8 mouse cellular contexts compared by ENCODE assay signal in genomic region chr11:98754621-98755181, GRCm38 (mm10). TPM values are rescaled to one million over a fixed set of nuclear protein-coding genes. Genes with fewer than 3 reads are reported as not detected.
DNase-seq lines count a peak whose midpoint lies in the region; ATAC-seq and TF ChIP-seq lines count a peak whose summit lies in the region.

No protein-coding gene starts in this region.

- WGBS in intestine, embryonic 14.5 days: 21% methylated on average over 7 of the region's 7 CpGs
- 19% methylated on average over 7 of the region's 7 CpGs for WGBS in liver, embryonic 11.5 days
- WGBS in midbrain, postnatal 0 days: 19% methylated on average over 7 of the region's 7 CpGs
- 20% methylated on average over 7 of the region's 7 CpGs for WGBS in stomach, embryonic 14.5 days

- no peaks in the 10 kb centered on the region for H3K27me3 ChIP-seq in intestine, embryonic 14.5 days (replicated peaks; ENCODE audit: control insufficient read depth, insufficient read depth, low read length)
- no peaks in the 10 kb centered on the region for H3K27me3 ChIP-seq in liver, embryonic 11.5 days (replicated peaks; ENCODE audit: control insufficient read depth, insufficient read depth, low read length)
- H3K27me3 ChIP-seq in midbrain, postnatal 0 days (ENCODE audit: insufficient read depth, low read length): no peaks in the 10 kb centered on the region
- H3K27me3 ChIP-seq in stomach, embryonic 14.5 days (ENCODE audit: control insufficient read depth, insufficient read depth, low read length): no peaks in the 10 kb centered on the region

- no peak overlapping the region for H3K4me3 ChIP-seq in intestine, embryonic 14.5 days (ENCODE audit: low read depth, low read length)
- no peak overlapping the region for H3K4me3 ChIP-seq in liver, embryonic 11.5 days (ENCODE audit: low read depth, low read length)
- no peak overlapping the region for H3K4me3 ChIP-seq in midbrain, postnatal 0 days (ENCODE audit: low read depth, low read length)
- H3K4me3 ChIP-seq in stomach, embryonic 14.5 days (ENCODE audit: low read depth, low read length): no peak overlapping the region

- peaks cover 56% of the 10 kb centered on the region for H3K4me1 ChIP-seq in intestine, embryonic 14.5 days (replicated peaks; ENCODE audit: control insufficient read depth, insufficient read depth, low read length)
- H3K4me1 ChIP-seq in liver, embryonic 11.5 days (replicated peaks; ENCODE audit: control insufficient read depth, insufficient read depth, low read length): peaks cover 73% of the 10 kb centered on the region
- H3K4me1 ChIP-seq in midbrain, postnatal 0 days (ENCODE audit: insufficient read depth, low read length): peaks cover 21% of the 10 kb centered on the region
- H3K4me1 ChIP-seq in stomach, embryonic 14.5 days (ENCODE audit: control insufficient read depth, insufficient read depth, low read length): peaks cover 45% of the 10 kb centered on the region

- 0 out of 2 replicates have a peak, but pooled peaks have one; percentile 13 for ATAC-seq in intestine, embryonic 14.5 days (replicated peaks; ENCODE audit: low FRiP score, low TSS enrichment, low read depth)
- peak; percentile 37 for ATAC-seq in liver, embryonic 11.5 days (replicated peaks; ENCODE audit: low FRiP score)
- peak; percentile 42 for ATAC-seq in midbrain, postnatal 0 days (ENCODE audit: low FRiP score)
- ATAC-seq in stomach, embryonic 14.5 days (ENCODE audit: insufficient number of reproducible peaks, insufficient read depth, low FRiP score, low read depth): peak; percentile 33; the same call in 1 of the 2 replicates

- TF ChIP-seq CTCF in midbrain, postnatal 0 days (IDR thresholded peaks at IDR 0.05): peak; percentile 98

- DNase-seq in urinary bladder, adult 2 months (ENCODE audit: low spot score): peak; percentile 56
- no peak for DNase-seq in urinary bladder, postnatal 10 days (ENCODE audit: low spot score)
- peak; percentile 79 for DNase-seq in cerebellum, adult 9-11 months
- peak; percentile 82 for DNase-seq in gastrocnemius, postnatal 14 days
- DNase-seq in intestine, embryonic 14.5 days (ENCODE audit: low spot score): peak; percentile 90
- peak; percentile 80 for DNase-seq in liver, embryonic 11.5 days (ENCODE audit: low spot score)
- peak; percentile 85 for DNase-seq in midbrain, postnatal 0 days (ENCODE audit: low spot score)

- H3K9me3 ChIP-seq in intestine, embryonic 14.5 days (ENCODE audit: control insufficient read depth, low read length): no peaks in the 10 kb centered on the region
- no peaks in the 10 kb centered on the region for H3K9me3 ChIP-seq in liver, embryonic 11.5 days (ENCODE audit: control insufficient read depth, low read length)
- no peaks in the 10 kb centered on the region for H3K9me3 ChIP-seq in midbrain, postnatal 0 days (ENCODE audit: low read length)
- no peaks in the 10 kb centered on the region for H3K9me3 ChIP-seq in stomach, embryonic 14.5 days (ENCODE audit: control insufficient read depth, low read depth, low read length)

- no peak overlapping the region for H3K9ac ChIP-seq in intestine, embryonic 14.5 days (ENCODE audit: low read length)
- peak overlapping the region; percentile 60 for H3K9ac ChIP-seq in liver, embryonic 11.5 days (ENCODE audit: low read depth, low read length)
- no peak overlapping the region for H3K9ac ChIP-seq in midbrain, postnatal 0 days (replicated peaks; ENCODE audit: low read length, poor library complexity, severe bottlenecking)
- no peak overlapping the region for H3K9ac ChIP-seq in stomach, embryonic 14.5 days (replicated peaks; ENCODE audit: low read depth, low read length)

- H3K4me2 ChIP-seq in intestine, embryonic 14.5 days (ENCODE audit: low read length): no peak overlapping the region
- H3K4me2 ChIP-seq in liver, embryonic 11.5 days: peak overlapping the region; percentile 49
- H3K4me2 ChIP-seq in midbrain, postnatal 0 days (ENCODE audit: low read depth, low read length, poor library complexity, severe bottlenecking): no peak overlapping the region
- H3K4me2 ChIP-seq in stomach, embryonic 14.5 days (replicated peaks; ENCODE audit: low read depth, low read length): no peak overlapping the region

- peaks cover 47% of the 10 kb centered on the region for H3K36me3 ChIP-seq in intestine, embryonic 14.5 days (ENCODE audit: control insufficient read depth, insufficient read depth, low read length)
- H3K36me3 ChIP-seq in liver, embryonic 11.5 days (ENCODE audit: control insufficient read depth, insufficient read depth, low read length): peaks cover 16% of the 10 kb centered on the region; the same call in 1 of the 2 replicates
- H3K36me3 ChIP-seq in midbrain, postnatal 0 days (ENCODE audit: insufficient read depth, low read length): peaks cover 20% of the 10 kb centered on the region
- peaks cover 30% of the 10 kb centered on the region for H3K36me3 ChIP-seq in stomach, embryonic 14.5 days (ENCODE audit: control insufficient read depth, insufficient read depth, low read length)

- intact Hi-C loops in gastrocnemius, postnatal 14 days (cut with DNase I; ENCODE audit: low total_unique reads): no loop called here

- H3K27ac ChIP-seq in intestine, embryonic 14.5 days (ENCODE audit: low read depth): peak overlapping the region; percentile 54; the same call in 1 of the 2 replicates
- peak overlapping the region; percentile 83 for H3K27ac ChIP-seq in liver, embryonic 11.5 days (ENCODE audit: low read depth, low read length)
- peak overlapping the region; percentile 74 for H3K27ac ChIP-seq in midbrain, postnatal 0 days (ENCODE audit: low read depth, low read length)
- peak overlapping the region; percentile 10; the same call in 1 of the 2 replicates for H3K27ac ChIP-seq in stomach, embryonic 14.5 days (ENCODE audit: low read length)

RNA-seq across cellular contexts. Expression of gene Thra, which starts 14.3 kb away (rescaled TPM):
- 62.2 and 88.1 TPM in 2 replicates for polyA plus RNA-seq in urinary bladder, adult 2 months (2012; rRNA removed)
- total RNA-seq in gastrocnemius, postnatal 14 days (2021): 100 to 1,000 TPM in 1 of 2 experiments, 10 to 100 TPM in 1; 91.8 to 106 TPM
- 60.7 and 63.8 TPM in 2 replicates for polyA plus RNA-seq in intestine, embryonic 14.5 days (2014; fragmentation: Nextera tagmentation; extraction: Ambion mirVana)
- 26.6 and 31.6 TPM in 2 replicates for polyA plus RNA-seq in liver, embryonic 11.5 days (2014; fragmentation: Nextera tagmentation; extraction: Ambion mirVana)
- 774 and 843 TPM in 2 replicates for total RNA-seq in midbrain, postnatal 0 days (2014; rRNA removed)
- polyA plus RNA-seq in midbrain, postnatal 0 days (2015; fragmentation: Nextera tagmentation; extraction: Ambion mirVana): 165 and 182 TPM in 2 replicates
- 61.4 and 62.9 TPM in 2 replicates for polyA plus RNA-seq in stomach, embryonic 14.5 days (2014; fragmentation: Nextera tagmentation; extraction: Ambion mirVana)

RNA-seq across cellular contexts. Expression of gene Nr1d1, which starts 20.4 kb away (rescaled TPM):
- polyA plus RNA-seq in urinary bladder, adult 2 months (2012; rRNA removed): 119 and 219 TPM in 2 replicates
- total RNA-seq in gastrocnemius, postnatal 14 days (2021): 10 to 100 TPM; 27.3 to 64.6 TPM
- polyA plus RNA-seq in intestine, embryonic 14.5 days (2014; fragmentation: Nextera tagmentation; extraction: Ambion mirVana): 2.5 and 2.8 TPM in 2 replicates
- polyA plus RNA-seq in liver, embryonic 11.5 days (2014; fragmentation: Nextera tagmentation; extraction: Ambion mirVana): 2.1 and 2.7 TPM in 2 replicates
- 7.1 and 11.0 TPM in 2 replicates for total RNA-seq in midbrain, postnatal 0 days (2014; rRNA removed)
- 12.3 and 14.3 TPM in 2 replicates for polyA plus RNA-seq in midbrain, postnatal 0 days (2015; fragmentation: Nextera tagmentation; extraction: Ambion mirVana)
- polyA plus RNA-seq in stomach, embryonic 14.5 days (2014; fragmentation: Nextera tagmentation; extraction: Ambion mirVana): 1.7 and 2.3 TPM in 2 replicates

RNA-seq across cellular contexts. Expression of gene Med24, which starts 25.5 kb away (rescaled TPM):
- polyA plus RNA-seq in urinary bladder, adult 2 months (2012; rRNA removed): 29.6 and 32.8 TPM in 2 replicates
- total RNA-seq in gastrocnemius, postnatal 14 days (2021): 10 to 100 TPM; 40.3 to 42.0 TPM
- 43.0 and 48.0 TPM in 2 replicates for polyA plus RNA-seq in intestine, embryonic 14.5 days (2014; fragmentation: Nextera tagmentation; extraction: Ambion mirVana)
- 61.9 and 63.6 TPM in 2 replicates for polyA plus RNA-seq in liver, embryonic 11.5 days (2014; fragmentation: Nextera tagmentation; extraction: Ambion mirVana)
- total RNA-seq in midbrain, postnatal 0 days (2014; rRNA removed): 66.6 and 81.2 TPM in 2 replicates
- polyA plus RNA-seq in midbrain, postnatal 0 days (2015; fragmentation: Nextera tagmentation; extraction: Ambion mirVana): 52.2 and 59.8 TPM in 2 replicates
- 39.9 and 41.0 TPM in 2 replicates for polyA plus RNA-seq in stomach, embryonic 14.5 days (2014; fragmentation: Nextera tagmentation; extraction: Ambion mirVana)

RNA-seq across cellular contexts. Expression of gene Msl1, which starts 40.6 kb away (rescaled TPM):
- polyA plus RNA-seq in urinary bladder, adult 2 months (2012; rRNA removed): 57.0 and 58.7 TPM in 2 replicates
- total RNA-seq in gastrocnemius, postnatal 14 days (2021): 10 to 100 TPM; 49.0 to 55.3 TPM
- 17.5 and 19.1 TPM in 2 replicates for polyA plus RNA-seq in intestine, embryonic 14.5 days (2014; fragmentation: Nextera tagmentation; extraction: Ambion mirVana)
- polyA plus RNA-seq in liver, embryonic 11.5 days (2014; fragmentation: Nextera tagmentation; extraction: Ambion mirVana): 14.8 and 17.7 TPM in 2 replicates
- total RNA-seq in midbrain, postnatal 0 days (2014; rRNA removed): 88.3 and 107 TPM in 2 replicates
- 22.3 and 25.8 TPM in 2 replicates for polyA plus RNA-seq in midbrain, postnatal 0 days (2015; fragmentation: Nextera tagmentation; extraction: Ambion mirVana)
- 21.6 and 22.3 TPM in 2 replicates for polyA plus RNA-seq in stomach, embryonic 14.5 days (2014; fragmentation: Nextera tagmentation; extraction: Ambion mirVana)

RNA-seq across cellular contexts. Expression of gene Casc3, which starts 50.0 kb away (rescaled TPM):
- 24.7 and 29.5 TPM in 2 replicates for polyA plus RNA-seq in urinary bladder, adult 2 months (2012; rRNA removed)
- total RNA-seq in gastrocnemius, postnatal 14 days (2021): 10 to 100 TPM; 20.1 to 21.5 TPM
- 34.5 and 37.3 TPM in 2 replicates for polyA plus RNA-seq in intestine, embryonic 14.5 days (2014; fragmentation: Nextera tagmentation; extraction: Ambion mirVana)
- polyA plus RNA-seq in liver, embryonic 11.5 days (2014; fragmentation: Nextera tagmentation; extraction: Ambion mirVana): 34.8 and 35.6 TPM in 2 replicates
- total RNA-seq in midbrain, postnatal 0 days (2014; rRNA removed): 29.4 and 32.2 TPM in 2 replicates
- polyA plus RNA-seq in midbrain, postnatal 0 days (2015; fragmentation: Nextera tagmentation; extraction: Ambion mirVana): 34.0 and 39.7 TPM in 2 replicates
- polyA plus RNA-seq in stomach, embryonic 14.5 days (2014; fragmentation: Nextera tagmentation; extraction: Ambion mirVana): 33.7 and 35.1 TPM in 2 replicates

Comparison
In these comparisons a context has a peak if more than half of its experiments do, and no peak if none do; other contexts are left out.
1. H3K27ac ChIP-seq: peak in every context shown above with its lines; median percentile 83 in liver, embryonic 11.5 days; 74 in midbrain, postnatal 0 days; 54 in intestine, embryonic 14.5 days; 10 in stomach, embryonic 14.5 days.